In the genomic region with DNA sequence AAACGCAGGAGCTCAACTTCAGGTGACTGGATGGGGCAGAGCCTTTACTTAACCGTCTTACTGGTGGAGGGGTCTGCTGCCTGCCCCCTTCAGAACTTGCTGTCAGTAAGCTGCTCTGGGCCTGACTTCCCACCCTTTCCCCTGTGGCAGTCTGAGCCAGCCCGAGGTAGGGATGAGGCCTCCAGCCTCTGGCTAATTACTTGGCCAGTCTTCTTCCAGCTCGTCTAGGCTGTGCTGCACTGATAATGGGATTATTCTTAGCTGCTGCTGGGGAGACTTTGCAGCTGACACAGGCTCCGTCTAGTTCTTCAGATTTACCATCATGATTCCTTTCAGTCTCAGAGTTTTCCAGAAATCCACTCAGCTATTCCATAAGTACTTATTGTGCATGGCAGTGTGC, we compare ENCODE assay signal across 11 mouse cellular contexts.
"Had no signal": no experiment of that assay in that cellular context is flagged by ENCODE, and none has a peak within 500 bp of the region (broad histone marks: within the 10 kb centered on the region; RNA-seq: fewer than 3 reads in every experiment).

No protein-coding gene starts in this region.

- H3K9me3 ChIP-seq: limb, embryonic 12.5 days; liver, embryonic 13.5 days had no signal

- H3K4me3 ChIP-seq: limb, embryonic 12.5 days; liver, embryonic 13.5 days had no signal

- H3K27me3 ChIP-seq: limb, embryonic 12.5 days; liver, embryonic 13.5 days had no signal

- ATAC-seq: inflammation-experienced regulatory T-cells, adult 6 months; intestine, postnatal 0 days; liver, postnatal 0 days had no signal

- H3K9ac ChIP-seq: limb, embryonic 12.5 days; liver, embryonic 13.5 days; liver, postnatal 0 days had no signal

- H3K4me2 ChIP-seq: limb, embryonic 12.5 days; liver, embryonic 13.5 days had no signal

- H3K4me1 ChIP-seq: liver, embryonic 13.5 days had no signal

- H3K36me3 ChIP-seq: limb, embryonic 12.5 days; liver, embryonic 13.5 days had no signal

- H3K27ac ChIP-seq: limb, embryonic 12.5 days; liver, embryonic 13.5 days had no signal

- DNase-seq: kidney, adult 8-10 months; kidney, postnatal 25 days; liver; liver, embryonic 13.5 days; liver, postnatal 0 days; right cerebral cortex, adult 18-20 months; right cerebral cortex, postnatal 25 days; thymus, postnatal 4 days had no signal
